Mouse (Mus musculus): ENCODE measurements around the gene Cd99l2. TPM values are rescaled to one million over a fixed set of nuclear protein-coding genes. Genes with fewer than 3 reads are reported as not detected.

The Cd99l2 gene
- polyA plus RNA-seq, 1 experiment from 2014 or later, result 32.8 TPM

GRCm38 (mm10) chrX:71475497-71475896, 17.2 kb downstream of the Cd99l2 start:
- no peaks in the 10 kb centered on the region for H3K27me3 ChIP-seq (ENCODE audit: control insufficient read depth, insufficient read depth, low read length)
- no peak overlapping the region for H3K27ac ChIP-seq (ENCODE audit: low read length)
- H3K4me1 ChIP-seq (ENCODE audit: control insufficient read depth, insufficient read depth, low read length), result no peaks in the 10 kb centered on the region
- no peak overlapping the region for H3K4me3 ChIP-seq (ENCODE audit: low read length)
- 67% methylated on average over 3 of the region's 3 CpGs for WGBS
- H3K36me3 ChIP-seq (ENCODE audit: control insufficient read depth, insufficient read depth), result no peaks in the 10 kb centered on the region
- H3K9me3 ChIP-seq (replicated peaks; ENCODE audit: control insufficient read depth, low read length), result no peaks in the 10 kb centered on the region
- no peak overlapping the region for H3K9ac ChIP-seq (ENCODE audit: low read length)
- ATAC-seq (replicated peaks; ENCODE audit: extremely low read depth, insufficient read depth, low FRiP score), result no peak
- no peak overlapping the region for H3K4me2 ChIP-seq (ENCODE audit: low read depth, low read length)

GRCm38 (mm10) chrX:71475084-71475483, 17.6 kb downstream of the Cd99l2 start:
- Histone ChIP-seq H3K27me3 (ENCODE audit: control insufficient read depth, insufficient read depth, low read length) (no peaks in the 10 kb centered on the region), H3K9ac (ENCODE audit: low read length) (no peak overlapping the region), H3K9me3 (replicated peaks; ENCODE audit: control insufficient read depth, low read length) (no peaks in the 10 kb centered on the region), H3K4me3 (ENCODE audit: low read length) (no peak overlapping the region), H3K4me1 (ENCODE audit: control insufficient read depth, insufficient read depth, low read length) (no peaks in the 10 kb centered on the region), H3K27ac (ENCODE audit: low read length) (no peak overlapping the region), H3K36me3 (ENCODE audit: control insufficient read depth, insufficient read depth) (no peaks in the 10 kb centered on the region), H3K4me2 (ENCODE audit: low read depth, low read length) (no peak overlapping the region)
- 60% methylated on average over 3 of the region's 3 CpGs for WGBS
- no peak for ATAC-seq (replicated peaks; ENCODE audit: extremely low read depth, insufficient read depth, low FRiP score)

GRCm38 (mm10) chrX:71474296-71474956, 18.2 kb downstream of the Cd99l2 start:
- no peaks in the 10 kb centered on the region for H3K36me3 ChIP-seq (ENCODE audit: control insufficient read depth, insufficient read depth)
- no peaks in the 10 kb centered on the region for H3K4me1 ChIP-seq (ENCODE audit: control insufficient read depth, insufficient read depth, low read length)
- H3K4me3 ChIP-seq (ENCODE audit: low read length), result no peak overlapping the region
- no peak for ATAC-seq (replicated peaks; ENCODE audit: extremely low read depth, insufficient read depth, low FRiP score)
- H3K27me3 ChIP-seq (ENCODE audit: control insufficient read depth, insufficient read depth, low read length), result no peaks in the 10 kb centered on the region
- no peak overlapping the region for H3K4me2 ChIP-seq (ENCODE audit: low read depth, low read length)
- no peaks in the 10 kb centered on the region for H3K9me3 ChIP-seq (replicated peaks; ENCODE audit: control insufficient read depth, low read length)
- no peak overlapping the region for H3K9ac ChIP-seq (ENCODE audit: low read length)
- 69% methylated on average over 3 of the region's 3 CpGs for WGBS
- H3K27ac ChIP-seq (ENCODE audit: low read length), result no peak overlapping the region

GRCm38 (mm10) chrX:71468639-71469295, 23.9 kb downstream of the Cd99l2 start:
- H3K4me2 ChIP-seq (ENCODE audit: low read depth, low read length), result no peak overlapping the region
- no peaks in the 10 kb centered on the region for H3K36me3 ChIP-seq (ENCODE audit: control insufficient read depth, insufficient read depth)
- WGBS, result 86% methylated on average over 5 of the region's 5 CpGs
- no peak overlapping the region for H3K4me3 ChIP-seq (ENCODE audit: low read length)
- H3K27ac ChIP-seq (ENCODE audit: low read length), result no peak overlapping the region
- no peaks in the 10 kb centered on the region for H3K4me1 ChIP-seq (ENCODE audit: control insufficient read depth, insufficient read depth, low read length)
- no peaks in the 10 kb centered on the region for H3K9me3 ChIP-seq (replicated peaks; ENCODE audit: control insufficient read depth, low read length)
- ATAC-seq (replicated peaks; ENCODE audit: extremely low read depth, insufficient read depth, low FRiP score), result no peak
- no peak overlapping the region for H3K9ac ChIP-seq (ENCODE audit: low read length)
- H3K27me3 ChIP-seq (ENCODE audit: control insufficient read depth, insufficient read depth, low read length), result no peaks in the 10 kb centered on the region

GRCm38 (mm10) chrX:71467491-71467890, 25.2 kb downstream of the Cd99l2 start:
- H3K4me1 ChIP-seq (ENCODE audit: control insufficient read depth, insufficient read depth, low read length), result no peaks in the 10 kb centered on the region
- no peak for ATAC-seq (replicated peaks; ENCODE audit: extremely low read depth, insufficient read depth, low FRiP score)
- 71% methylated on average over 3 of the region's 3 CpGs for WGBS

GRCm38 (mm10) chrX:71465417-71465816, 27.2 kb downstream of the Cd99l2 start:
- Histone ChIP-seq H3K9ac (ENCODE audit: low read length) (no peak overlapping the region), H3K27me3 (ENCODE audit: control insufficient read depth, insufficient read depth, low read length) (no peaks in the 10 kb centered on the region), H3K9me3 (replicated peaks; ENCODE audit: control insufficient read depth, low read length) (no peaks in the 10 kb centered on the region), H3K4me3 (ENCODE audit: low read length) (no peak overlapping the region), H3K36me3 (ENCODE audit: control insufficient read depth, insufficient read depth) (no peaks in the 10 kb centered on the region), H3K4me1 (ENCODE audit: control insufficient read depth, insufficient read depth, low read length) (no peaks in the 10 kb centered on the region), H3K27ac (ENCODE audit: low read length) (no peak overlapping the region), H3K4me2 (ENCODE audit: low read depth, low read length) (no peak overlapping the region)
- 64% methylated on average over 1 of the region's 1 CpGs for WGBS
- ATAC-seq (replicated peaks; ENCODE audit: extremely low read depth, insufficient read depth, low FRiP score), result no peak

More at GRCm38 (mm10) chrX:71467491-71467890, 25.2 kb downstream of the Cd99l2 start:
- Histone ChIP-seq H3K36me3 (ENCODE audit: control insufficient read depth, insufficient read depth) (no peaks in the 10 kb centered on the region), H3K4me3 (ENCODE audit: low read length) (no peak overlapping the region), H3K27ac (ENCODE audit: low read length) (no peak overlapping the region), H3K9ac (ENCODE audit: low read length) (no peak overlapping the region), H3K9me3 (replicated peaks; ENCODE audit: control insufficient read depth, low read length) (no peaks in the 10 kb centered on the region), H3K4me2 (ENCODE audit: low read depth, low read length) (no peak overlapping the region), H3K27me3 (ENCODE audit: control insufficient read depth, insufficient read depth, low read length) (no peaks in the 10 kb centered on the region)

- H3K4me3 ChIP-seq (ENCODE audit: low read length), result no peak overlapping the region
- WGBS, result 71% methylated on average over 7 of the region's 7 CpGs
- H3K9me3 ChIP-seq (replicated peaks; ENCODE audit: control insufficient read depth, low read length), result no peaks in the 10 kb centered on the region
- H3K36me3 ChIP-seq (ENCODE audit: control insufficient read depth, insufficient read depth), result no peaks in the 10 kb centered on the region
- H3K27me3 ChIP-seq (ENCODE audit: control insufficient read depth, insufficient read depth, low read length), result no peaks in the 10 kb centered on the region
- no peak overlapping the region for H3K4me2 ChIP-seq (ENCODE audit: low read depth, low read length)
- no peak overlapping the region for H3K27ac ChIP-seq (ENCODE audit: low read length)
- H3K4me1 ChIP-seq (ENCODE audit: control insufficient read depth, insufficient read depth, low read length), result no peaks in the 10 kb centered on the region
- no peak for ATAC-seq (replicated peaks; ENCODE audit: extremely low read depth, insufficient read depth, low FRiP score)
- H3K9ac ChIP-seq (ENCODE audit: low read length), result no peak overlapping the region
Observed at GRCm38 (mm10) chrX:71464138-71464826, 28.4 kb downstream of the Cd99l2 start.

- no peak overlapping the region for H3K4me3 ChIP-seq (ENCODE audit: low read length)
- ATAC-seq (replicated peaks; ENCODE audit: extremely low read depth, insufficient read depth, low FRiP score), result no peak
- H3K27me3 ChIP-seq (ENCODE audit: control insufficient read depth, insufficient read depth, low read length), result no peaks in the 10 kb centered on the region
- H3K4me2 ChIP-seq (ENCODE audit: low read depth, low read length), result no peak overlapping the region
- H3K36me3 ChIP-seq (ENCODE audit: control insufficient read depth, insufficient read depth), result no peaks in the 10 kb centered on the region
- H3K9ac ChIP-seq (ENCODE audit: low read length), result no peak overlapping the region
- H3K27ac ChIP-seq (ENCODE audit: low read length), result no peak overlapping the region
- no peaks in the 10 kb centered on the region for H3K9me3 ChIP-seq (replicated peaks; ENCODE audit: control insufficient read depth, low read length)
- no peaks in the 10 kb centered on the region for H3K4me1 ChIP-seq (ENCODE audit: control insufficient read depth, insufficient read depth, low read length)
- WGBS, result 74% methylated on average over 6 of the region's 6 CpGs
Observed at GRCm38 (mm10) chrX:71456078-71456737, 36.4 kb downstream of the Cd99l2 start.

- Histone ChIP-seq H3K36me3 (ENCODE audit: control insufficient read depth, insufficient read depth) (peaks cover 2% of the 10 kb centered on the region; the same call in 1 of the 2 replicates), H3K9me3 (replicated peaks; ENCODE audit: control insufficient read depth, low read length) (no peaks in the 10 kb centered on the region), H3K27ac (ENCODE audit: low read length) (no peak overlapping the region), H3K4me3 (ENCODE audit: low read length) (no peak overlapping the region), H3K4me1 (ENCODE audit: control insufficient read depth, insufficient read depth, low read length) (no peaks in the 10 kb centered on the region), H3K9ac (ENCODE audit: low read length) (no peak overlapping the region), H3K27me3 (ENCODE audit: control insufficient read depth, insufficient read depth, low read length) (no peaks in the 10 kb centered on the region), H3K4me2 (ENCODE audit: low read depth, low read length) (no peak overlapping the region)
- no peak for ATAC-seq (replicated peaks; ENCODE audit: extremely low read depth, insufficient read depth, low FRiP score)
- 73% methylated on average over 5 of the region's 5 CpGs for WGBS
Observed at GRCm38 (mm10) chrX:71442916-71443315, 49.7 kb downstream of the Cd99l2 start.
